Mouse (Mus musculus): ENCODE data around the gene Sgms2. TPM values are rescaled to one million over a fixed set of nuclear protein-coding genes. Genes with fewer than 3 reads are reported as not detected.

The Sgms2 gene
- polyA plus RNA-seq, 1 experiment = 4.2 TPM

DNA sequence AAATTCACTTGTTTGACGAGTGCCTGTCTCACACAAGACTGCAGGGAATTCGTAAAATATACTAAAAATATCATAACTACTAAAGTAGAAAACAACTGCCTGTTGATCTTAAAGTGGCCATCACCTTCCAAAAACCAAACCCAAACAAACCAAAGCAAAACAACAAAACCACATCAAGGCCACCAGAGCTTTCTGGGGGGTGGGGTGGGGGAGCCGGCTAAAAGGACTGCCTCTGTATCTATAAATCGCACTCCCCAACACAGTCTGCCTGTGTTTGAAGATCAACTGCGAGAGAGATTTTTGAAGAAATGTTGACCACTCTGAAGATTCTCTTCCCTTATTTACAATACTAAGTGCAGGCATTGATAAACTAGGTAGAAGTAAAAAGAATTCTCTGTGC, 133.0 kb downstream of the Sgms2 start:
- Histone ChIP-seq H3K4me3 (no peak overlapping the region), H3K27me3 (ENCODE audit: control insufficient read depth, insufficient read depth, insufficient read length) (no peaks in the 10 kb centered on the region), H3K79me2 (ENCODE audit: control insufficient read depth, insufficient read depth) (no peaks in the 10 kb centered on the region), H3ac (ENCODE audit: control insufficient read depth, insufficient read length) (no peak overlapping the region), H3K36me3 (ENCODE audit: control insufficient read depth, insufficient read depth) (no peaks in the 10 kb centered on the region), H3K4me2 (ENCODE audit: low read depth) (no peak overlapping the region)
- TF ChIP-seq TCF12 (IDR thresholded peaks at IDR 0.05; ENCODE audit: insufficient read depth, poor library complexity, severe bottlenecking) (no peak), REST (IDR thresholded peaks at IDR 0.05; ENCODE audit: insufficient read depth, insufficient read length) (no peak)

DNA sequence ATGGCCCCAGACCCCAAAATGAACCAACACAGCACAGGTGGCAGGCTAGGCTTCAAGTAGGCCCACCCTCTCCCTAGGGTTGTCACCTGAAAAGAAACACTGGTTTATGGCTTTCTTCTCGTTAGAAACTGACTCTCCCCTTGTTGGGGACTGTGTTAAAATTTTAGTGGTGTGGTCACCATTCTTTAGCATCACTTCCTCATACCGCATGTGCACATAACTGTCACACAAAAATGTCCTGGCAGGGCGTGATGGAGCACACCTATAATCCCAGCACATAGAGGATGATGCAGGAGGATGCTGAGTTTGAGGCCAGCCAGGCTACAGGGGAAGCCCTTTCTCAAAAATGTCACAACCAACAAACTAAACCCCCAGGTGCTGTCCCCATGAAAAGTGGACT, 133.6 kb downstream of the Sgms2 start:
- Histone ChIP-seq H3K36me3 (ENCODE audit: control insufficient read depth, insufficient read depth) (no peaks in the 10 kb centered on the region), H3K4me2 (ENCODE audit: low read depth) (no peak overlapping the region), H3K27me3 (ENCODE audit: control insufficient read depth, insufficient read depth, insufficient read length) (no peaks in the 10 kb centered on the region), H3K4me3 (no peak overlapping the region), H3ac (ENCODE audit: control insufficient read depth, insufficient read length) (no peak overlapping the region), H3K79me2 (ENCODE audit: control insufficient read depth, insufficient read depth) (no peaks in the 10 kb centered on the region)
- TF ChIP-seq SRF (IDR thresholded peaks at IDR 0.05; ENCODE audit: control insufficient read depth, insufficient read length, low read depth) (no peak), POLR2A (IDR thresholded peaks at IDR 0.05; ENCODE audit: insufficient read length, low read depth) (no peak)

DNA sequence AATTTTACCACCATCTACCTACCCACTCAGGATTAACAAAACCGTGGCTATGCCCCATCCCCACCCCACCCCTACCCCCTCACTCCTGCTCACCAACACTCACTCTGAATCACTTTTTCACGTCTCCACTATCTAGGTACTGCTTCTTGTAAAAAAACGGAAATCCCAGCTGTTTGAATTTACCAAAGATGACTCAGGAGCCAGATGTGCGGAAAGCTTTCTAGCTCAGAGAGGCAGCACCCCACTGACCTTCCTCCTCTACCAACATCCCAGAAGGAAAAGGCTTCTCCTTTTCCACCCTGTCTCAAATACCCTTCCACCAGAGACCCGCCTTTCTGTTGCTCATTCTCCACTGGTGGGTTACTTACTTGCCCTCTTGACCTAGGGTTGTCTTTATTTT, 135.2 kb downstream of the Sgms2 start:
- TF ChIP-seq USF1 (IDR thresholded peaks at IDR 0.05; ENCODE audit: low read depth) = no peak
- TF ChIP-seq E2F4 (IDR thresholded peaks at IDR 0.05; ENCODE audit: insufficient read depth) = no peak
- TF ChIP-seq MYOG (IDR thresholded peaks at IDR 0.05; ENCODE audit: control insufficient read depth in 1 of 3, insufficient read depth in 1 of 3, insufficient read length in 2 of 3, low read depth in 2 of 3) = no peak
- no peak for TF ChIP-seq POLR2AphosphoS2 (IDR thresholded peaks at IDR 0.05; ENCODE audit: insufficient read length, low read depth)
- TF ChIP-seq CEBPB (IDR thresholded peaks at IDR 0.05; ENCODE audit: insufficient read depth, poor library complexity, severe bottlenecking) = no peak
- no peak for TF ChIP-seq SRF (IDR thresholded peaks at IDR 0.05; ENCODE audit: control insufficient read depth, insufficient read length, low read depth)
- no peak for TF ChIP-seq REST (IDR thresholded peaks at IDR 0.05; ENCODE audit: insufficient read depth, insufficient read length)
- no peak for TF ChIP-seq MAX (IDR thresholded peaks at IDR 0.05; ENCODE audit: low read depth)
- TF ChIP-seq POLR2A (IDR thresholded peaks at IDR 0.05; ENCODE audit: insufficient read length, low read depth) = no peak
- TF ChIP-seq TCF3 (IDR thresholded peaks at IDR 0.05; ENCODE audit: insufficient read length, low read depth) = no peak
- no peak for TF ChIP-seq TCF12 (IDR thresholded peaks at IDR 0.05; ENCODE audit: insufficient read depth, poor library complexity, severe bottlenecking)
- TF ChIP-seq MYOD1 (IDR thresholded peaks at IDR 0.05; ENCODE audit: control insufficient read depth in 1 of 3, insufficient read length in 2 of 3, low read depth in 2 of 3) = no peak
- H3K27me3 ChIP-seq (ENCODE audit: control insufficient read depth, insufficient read depth, insufficient read length) = no peaks in the 10 kb centered on the region
- H3K4me3 ChIP-seq = no peak overlapping the region
- no peaks in the 10 kb centered on the region for H3K36me3 ChIP-seq (ENCODE audit: control insufficient read depth, insufficient read depth)
- H3K4me2 ChIP-seq (ENCODE audit: low read depth) = peak overlapping the region; percentile 24
- H3K79me2 ChIP-seq (ENCODE audit: control insufficient read depth, insufficient read depth) = no peaks in the 10 kb centered on the region
- H3ac ChIP-seq (ENCODE audit: control insufficient read depth, insufficient read length) = no peak overlapping the region

DNA sequence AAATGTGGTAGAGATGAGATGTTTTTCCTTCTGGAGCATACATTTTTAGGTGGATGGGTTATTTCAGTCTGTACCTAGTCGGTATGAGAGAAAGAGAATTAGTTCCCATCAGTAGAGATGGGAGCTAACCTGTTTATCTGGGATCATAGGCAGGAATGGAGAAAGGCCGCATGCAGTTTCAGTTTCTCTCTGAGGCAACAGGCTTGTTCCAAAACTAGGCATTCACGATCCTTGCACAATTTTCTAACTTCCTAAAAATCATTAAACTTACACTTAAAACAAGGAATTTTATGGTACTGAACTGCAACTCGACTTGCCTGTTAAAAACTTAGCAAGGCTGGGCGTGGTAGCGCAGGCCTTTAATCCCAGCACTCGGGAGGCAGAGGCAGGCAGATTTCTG, 140.7 kb downstream of the Sgms2 start:
- Histone ChIP-seq H3K27me3 (ENCODE audit: control insufficient read depth, insufficient read depth, insufficient read length) (no peaks in the 10 kb centered on the region), H3K79me2 (ENCODE audit: control insufficient read depth, insufficient read depth) (no peaks in the 10 kb centered on the region), H3ac (ENCODE audit: control insufficient read depth, insufficient read length) (no peak overlapping the region), H3K4me3 (no peak overlapping the region), H3K4me2 (ENCODE audit: low read depth) (no peak overlapping the region), H3K36me3 (ENCODE audit: control insufficient read depth, insufficient read depth) (no peaks in the 10 kb centered on the region)
- TF ChIP-seq E2F4 (IDR thresholded peaks at IDR 0.05; ENCODE audit: insufficient read depth) = no peak
- no peak for TF ChIP-seq USF1 (IDR thresholded peaks at IDR 0.05; ENCODE audit: low read depth)
- TF ChIP-seq POLR2AphosphoS2 (IDR thresholded peaks at IDR 0.05; ENCODE audit: insufficient read length, low read depth) = no peak
- no peak for TF ChIP-seq MAX (IDR thresholded peaks at IDR 0.05; ENCODE audit: low read depth)
- no peak for TF ChIP-seq POLR2A (IDR thresholded peaks at IDR 0.05; ENCODE audit: insufficient read length, low read depth)
- no peak for TF ChIP-seq TCF3 (IDR thresholded peaks at IDR 0.05; ENCODE audit: insufficient read length, low read depth)
- no peak for TF ChIP-seq MYOG (IDR thresholded peaks at IDR 0.05; ENCODE audit: control insufficient read depth in 1 of 3, insufficient read depth in 1 of 3, insufficient read length in 2 of 3, low read depth in 2 of 3)
- TF ChIP-seq REST (IDR thresholded peaks at IDR 0.05; ENCODE audit: insufficient read depth, insufficient read length) = no peak
- TF ChIP-seq CEBPB (IDR thresholded peaks at IDR 0.05; ENCODE audit: insufficient read depth, poor library complexity, severe bottlenecking) = no peak
- no peak for TF ChIP-seq TCF12 (IDR thresholded peaks at IDR 0.05; ENCODE audit: insufficient read depth, poor library complexity, severe bottlenecking)
- no peak for TF ChIP-seq MYOD1 (IDR thresholded peaks at IDR 0.05; ENCODE audit: control insufficient read depth in 1 of 3, insufficient read length in 2 of 3, low read depth in 2 of 3)
- TF ChIP-seq SRF (IDR thresholded peaks at IDR 0.05; ENCODE audit: control insufficient read depth, insufficient read length, low read depth) = no peak

DNA sequence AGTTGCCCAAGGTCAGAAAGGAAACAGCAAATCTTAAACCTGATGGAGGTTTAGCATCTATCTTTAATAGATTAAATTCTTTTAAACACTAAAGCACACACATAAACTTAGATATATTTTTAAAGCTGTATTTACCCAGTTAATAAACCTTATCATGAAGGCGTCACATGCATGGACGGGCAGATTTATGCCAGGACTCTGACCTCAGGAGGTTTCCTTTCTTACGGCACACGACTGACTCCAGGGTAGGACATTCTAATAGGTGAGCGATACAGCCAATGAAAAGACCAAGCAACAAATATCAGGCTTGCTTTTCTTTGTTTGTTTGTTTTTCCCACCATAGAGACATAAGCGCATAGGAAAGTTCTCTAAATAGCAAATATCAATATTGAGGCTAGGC, 142.2 kb downstream of the Sgms2 start:
- Histone ChIP-seq H3K4me2 (ENCODE audit: low read depth) (no peak overlapping the region), H3K27me3 (ENCODE audit: control insufficient read depth, insufficient read depth, insufficient read length) (no peaks in the 10 kb centered on the region), H3K36me3 (ENCODE audit: control insufficient read depth, insufficient read depth) (no peaks in the 10 kb centered on the region), H3K4me3 (no peak overlapping the region), H3ac (ENCODE audit: control insufficient read depth, insufficient read length) (no peak overlapping the region), H3K79me2 (ENCODE audit: control insufficient read depth, insufficient read depth) (no peaks in the 10 kb centered on the region)
- TF ChIP-seq E2F4 (IDR thresholded peaks at IDR 0.05; ENCODE audit: insufficient read depth) = no peak
- TF ChIP-seq MAX (IDR thresholded peaks at IDR 0.05; ENCODE audit: low read depth) = no peak
- TF ChIP-seq REST (IDR thresholded peaks at IDR 0.05; ENCODE audit: insufficient read depth, insufficient read length) = no peak
- TF ChIP-seq TCF12 (IDR thresholded peaks at IDR 0.05; ENCODE audit: insufficient read depth, poor library complexity, severe bottlenecking) = no peak
- no peak for TF ChIP-seq MYOG (IDR thresholded peaks at IDR 0.05; ENCODE audit: control insufficient read depth in 1 of 3, insufficient read depth in 1 of 3, insufficient read length in 2 of 3, low read depth in 2 of 3)
- no peak for TF ChIP-seq TCF3 (IDR thresholded peaks at IDR 0.05; ENCODE audit: insufficient read length, low read depth)
- TF ChIP-seq USF1 (IDR thresholded peaks at IDR 0.05; ENCODE audit: low read depth) = no peak
- TF ChIP-seq POLR2A (IDR thresholded peaks at IDR 0.05; ENCODE audit: insufficient read length, low read depth) = no peak
- TF ChIP-seq POLR2AphosphoS2 (IDR thresholded peaks at IDR 0.05; ENCODE audit: insufficient read length, low read depth) = no peak
- no peak for TF ChIP-seq SRF (IDR thresholded peaks at IDR 0.05; ENCODE audit: control insufficient read depth, insufficient read length, low read depth)
- TF ChIP-seq CEBPB (IDR thresholded peaks at IDR 0.05; ENCODE audit: insufficient read depth, poor library complexity, severe bottlenecking) = no peak
- no peak for TF ChIP-seq MYOD1 (IDR thresholded peaks at IDR 0.05; ENCODE audit: control insufficient read depth in 1 of 3, insufficient read length in 2 of 3, low read depth in 2 of 3)
